Mouse (Mus musculus) ovary, adult 18-20 months (tissue): ENCODE measurements at regions not wholly inside any gene's neighbourhood (a gene's known extent, or its start where the extent isn't known, plus 50 kb on each side); places are given as distances from the start of the nearest gene placed in this dataset.
A peak's percentile ranks its signal among the peaks of the same experiment; 100 is the strongest.

Experiments
- DNase-seq: peaks from one replicate; pipeline ENCODE4 v3.0.0; 2022; ENCODE audit warnings: low spot score, mixed read lengths

- DNase-seq = peak; percentile 38
Observed at GRCm38 (mm10) chr2:144172100-144172770, 98.2 kb upstream of the Mgme1 start.

DNA sequence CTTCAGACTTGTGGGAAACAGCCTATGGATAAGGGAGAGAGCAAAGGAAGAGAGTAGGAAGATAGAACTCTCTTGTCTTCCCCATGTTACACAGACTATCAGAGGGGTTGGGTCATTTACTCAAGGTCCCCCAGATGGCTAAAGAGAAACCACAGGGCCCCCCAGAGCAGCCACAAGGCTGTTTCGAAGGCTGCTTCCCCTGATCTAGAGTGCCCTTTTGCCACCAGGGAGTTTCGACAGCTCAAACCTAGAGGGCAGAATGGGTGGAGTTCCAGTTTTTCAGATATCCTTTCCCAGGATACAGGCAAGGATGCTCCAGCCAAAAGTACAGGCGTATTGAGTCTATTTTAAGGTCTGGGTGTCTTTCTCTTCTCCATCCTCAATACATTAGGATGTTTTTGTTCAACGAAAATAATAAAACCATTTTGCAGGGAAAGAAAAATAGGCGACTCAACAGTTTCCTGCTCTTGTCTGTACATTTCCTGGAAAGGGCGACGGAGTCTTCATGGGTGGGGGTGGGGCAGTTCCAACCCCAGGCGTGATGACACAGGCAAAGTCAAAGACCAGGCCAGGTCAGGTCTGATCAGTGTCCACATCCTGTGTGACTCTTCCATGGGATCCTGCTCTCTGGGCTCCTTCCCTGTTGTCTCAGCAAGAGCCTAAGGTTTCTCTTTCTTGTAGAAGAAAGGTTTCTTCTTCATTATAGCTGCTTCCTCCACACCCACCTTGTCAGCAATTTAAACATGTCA, 96.9 kb upstream of the Mgme1 start:
- DNase-seq = no peak

DNA sequence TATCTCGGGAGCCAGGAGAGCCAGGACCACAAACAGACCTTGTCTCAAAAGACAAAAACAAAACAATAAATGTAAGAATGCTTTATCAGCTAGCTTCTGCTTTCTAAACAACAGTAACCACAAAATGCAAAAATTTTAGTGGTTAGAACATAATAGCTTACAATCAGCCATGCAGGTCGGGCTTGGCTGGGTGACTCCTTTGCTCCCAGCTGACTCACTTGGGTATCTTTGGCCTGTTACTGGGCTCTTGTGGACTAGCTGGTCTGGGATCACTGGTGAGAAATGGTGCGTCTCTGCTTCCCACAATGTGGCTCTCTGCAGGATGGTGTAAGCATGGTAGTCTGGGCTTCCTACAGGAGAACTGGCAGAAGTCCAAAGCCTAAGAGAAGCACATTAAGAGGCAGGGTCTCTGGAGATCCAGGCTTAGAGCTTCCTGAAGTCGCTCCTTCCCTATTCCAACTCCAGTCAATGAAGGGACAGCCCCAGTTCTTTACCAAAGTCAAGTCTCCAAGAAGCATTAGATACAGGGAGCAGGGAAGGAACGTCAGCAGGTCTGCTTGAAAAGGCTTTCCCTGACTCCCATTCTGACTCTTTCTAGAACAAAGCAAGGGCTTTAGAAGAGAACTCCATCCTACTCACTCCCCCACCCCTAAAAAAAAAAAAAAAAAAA, 96.0 kb upstream of the Mgme1 start:
- DNase-seq = no peak

- no peak for DNase-seq
Observed at GRCm38 (mm10) chr2:144176508-144177170, 93.8 kb upstream of the Mgme1 start.

GRCm38 (mm10) chr2:144177268-144177667, 93.2 kb upstream of the Mgme1 start:
- peak; percentile 44 for DNase-seq

DNA sequence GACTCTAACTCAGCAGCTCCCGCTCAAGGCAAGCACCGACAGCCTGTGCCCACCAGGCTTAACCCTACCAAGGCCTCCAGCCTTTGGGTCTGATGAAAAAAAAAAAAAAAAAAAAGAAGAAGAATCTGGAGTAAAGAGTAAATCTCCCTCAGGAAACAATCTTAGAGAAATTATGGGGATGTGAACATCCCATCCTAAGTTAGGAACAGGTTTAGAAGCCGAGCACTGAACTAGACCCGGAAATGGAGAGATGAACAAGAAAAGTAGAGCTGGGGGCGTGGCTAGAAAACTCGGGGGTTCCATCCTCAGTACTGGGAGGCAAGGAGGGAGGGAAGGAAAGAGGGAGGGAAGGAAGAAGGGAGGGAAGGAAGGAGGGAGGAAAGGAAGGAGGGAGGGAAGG, 92.5 kb upstream of the Mgme1 start:
- no peak for DNase-seq

DNA sequence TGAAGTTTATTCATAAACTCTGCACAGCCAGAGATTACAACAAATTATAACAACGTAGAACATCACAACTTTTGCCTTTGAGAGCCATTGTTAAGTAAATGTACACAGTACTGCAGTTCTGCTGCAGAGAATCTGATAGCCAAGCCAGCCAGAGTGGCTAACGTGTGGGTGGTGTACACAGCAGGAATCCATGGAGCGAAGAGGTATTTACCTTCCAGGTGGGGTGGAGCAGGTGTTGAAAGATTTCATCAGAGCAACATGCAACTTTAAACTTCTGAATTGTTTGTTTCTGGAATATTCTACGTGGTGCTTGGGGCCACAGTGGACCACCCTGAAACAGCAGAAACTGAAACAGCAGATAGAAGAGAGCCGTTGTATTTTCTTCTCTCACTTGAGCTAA, 88.4 kb upstream of the Mgme1 start:
- no peak for DNase-seq

DNA sequence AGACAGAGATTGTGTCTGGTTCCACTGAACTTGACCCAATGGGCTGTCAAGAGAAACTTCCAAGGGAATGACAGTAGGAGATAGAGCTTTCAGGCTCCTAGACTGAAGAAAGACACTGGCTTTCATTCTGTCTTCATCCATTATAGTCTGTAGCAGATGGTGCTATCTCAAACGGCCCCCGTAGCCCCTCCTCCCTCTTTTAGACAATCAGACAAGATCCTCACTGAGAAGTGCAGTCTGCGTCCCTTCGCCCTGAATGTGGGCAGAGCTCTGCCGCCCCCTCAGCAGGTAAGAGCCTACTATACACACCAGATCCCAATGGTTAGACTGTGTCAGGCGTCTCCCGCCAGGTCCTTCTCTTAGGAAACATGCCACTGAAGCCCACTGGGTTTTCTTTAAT, 87.9 kb upstream of the Mgme1 start:
- DNase-seq = no peak

DNA sequence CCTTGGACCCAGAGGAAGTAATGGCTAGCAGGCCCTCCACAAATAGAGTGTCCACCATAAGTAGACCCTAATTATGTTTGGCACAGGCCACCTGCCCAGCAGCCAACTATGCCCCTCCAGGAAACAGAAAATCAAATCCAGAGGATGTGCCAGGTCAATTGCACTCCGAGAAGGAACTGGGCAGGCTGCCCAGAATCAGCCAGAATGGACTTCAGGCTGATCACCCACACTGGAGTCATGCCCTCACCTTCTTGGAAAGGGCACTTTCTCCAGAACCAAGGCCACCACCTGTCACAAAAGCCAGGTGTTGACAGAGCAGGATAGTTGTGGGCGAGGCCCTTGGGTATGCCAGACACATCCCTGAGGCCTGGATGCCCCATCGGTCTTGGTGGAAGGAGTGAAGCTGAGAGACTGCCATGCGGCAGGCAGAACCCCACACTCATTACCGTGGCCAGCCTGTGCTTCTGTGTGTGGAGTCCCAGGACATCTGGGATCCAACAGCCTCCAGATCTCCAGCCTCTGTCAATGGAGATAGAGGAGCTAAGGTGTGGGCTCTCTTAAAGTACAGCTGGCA, 87.0 kb upstream of the Mgme1 start:
- DNase-seq = no peak

- no peak for DNase-seq
Observed at GRCm38 (mm10) chr2:144185175-144185574, 85.3 kb upstream of the Mgme1 start.

- DNase-seq = no peak
Observed at GRCm38 (mm10) chr2:144186426-144186825, 84.0 kb upstream of the Mgme1 start.

- no peak for DNase-seq
Observed at GRCm38 (mm10) chr2:144188076-144188475, 82.4 kb upstream of the Mgme1 start.

GRCm38 (mm10) chr2:144188485-144188884, 82.0 kb upstream of the Mgme1 start:
- DNase-seq = no peak

- DNase-seq = no peak
Observed at GRCm38 (mm10) chr2:144189756-144190155, 80.7 kb upstream of the Mgme1 start.

DNA sequence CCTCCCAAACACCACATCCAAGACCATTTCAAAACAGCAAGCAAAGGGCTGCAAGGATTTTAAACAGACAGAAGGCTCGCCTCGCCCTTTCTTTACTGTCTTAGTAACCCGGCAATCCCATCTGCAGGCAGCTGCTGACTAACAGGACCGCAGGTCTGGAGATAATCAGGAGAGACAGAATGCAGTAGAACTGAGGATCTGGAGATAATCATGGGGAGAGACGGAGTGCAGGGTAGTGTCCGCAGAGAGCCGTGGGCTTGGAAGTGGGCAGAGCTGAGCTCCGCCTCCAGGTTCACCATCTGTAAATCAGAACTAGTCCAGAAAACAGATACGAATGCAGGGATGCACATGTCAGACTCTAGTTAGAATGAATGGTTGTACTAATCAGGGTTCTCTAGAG, 79.4 kb upstream of the Mgme1 start:
- DNase-seq = no peak

DNA sequence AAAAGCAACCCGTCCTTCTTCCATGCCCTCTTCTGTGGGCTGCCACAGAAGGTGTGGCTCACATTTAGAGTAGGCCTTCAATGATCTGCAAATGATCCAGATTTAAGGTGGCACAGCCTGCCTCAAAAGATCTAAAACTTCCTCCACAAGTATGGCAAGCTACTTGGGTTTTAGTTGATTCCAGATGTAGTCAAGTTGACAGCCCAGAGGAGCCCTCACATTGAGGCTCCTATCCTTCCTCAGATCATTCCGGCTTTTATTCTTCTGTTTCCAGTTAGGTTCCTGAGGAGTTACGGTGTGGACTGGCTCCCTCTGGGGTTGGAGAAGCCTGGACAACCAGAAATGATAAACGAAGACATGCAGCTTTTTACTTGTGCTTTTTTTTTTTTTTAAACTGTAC, 78.8 kb upstream of the Mgme1 start:
- no peak for DNase-seq

GRCm38 (mm10) chr2:144192428-144192827, 78.0 kb upstream of the Mgme1 start:
- DNase-seq = no peak

DNA sequence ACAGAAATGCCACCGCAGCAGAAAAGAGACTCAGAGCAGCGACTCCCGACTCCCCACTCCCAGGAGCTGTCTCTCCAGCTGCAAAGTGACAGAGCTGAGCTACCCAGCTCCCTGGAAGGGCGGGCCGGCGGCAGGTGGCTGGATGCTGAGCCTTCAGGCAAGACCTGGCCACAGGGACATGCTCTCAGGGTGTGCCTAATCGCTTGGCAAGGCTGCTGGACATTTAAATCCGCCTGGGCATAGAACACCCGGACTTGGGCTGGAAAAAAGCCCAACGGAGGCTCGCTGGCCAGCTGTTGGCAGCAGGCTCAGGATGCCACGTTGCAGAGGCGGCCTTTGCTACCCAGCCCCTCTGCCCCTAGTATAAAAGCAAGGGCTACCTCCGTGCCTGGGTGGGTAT, 74.6 kb upstream of the Mgme1 start:
- no peak for DNase-seq

- no peak for DNase-seq
Observed at GRCm38 (mm10) chr2:144197139-144197538, 73.3 kb upstream of the Mgme1 start.

GRCm38 (mm10) chr2:144198326-144199051, 72.0 kb upstream of the Mgme1 start:
- DNase-seq = peak; percentile 69
